ENCODE assay signal across 27 mouse cellular contexts in the genomic region with DNA sequence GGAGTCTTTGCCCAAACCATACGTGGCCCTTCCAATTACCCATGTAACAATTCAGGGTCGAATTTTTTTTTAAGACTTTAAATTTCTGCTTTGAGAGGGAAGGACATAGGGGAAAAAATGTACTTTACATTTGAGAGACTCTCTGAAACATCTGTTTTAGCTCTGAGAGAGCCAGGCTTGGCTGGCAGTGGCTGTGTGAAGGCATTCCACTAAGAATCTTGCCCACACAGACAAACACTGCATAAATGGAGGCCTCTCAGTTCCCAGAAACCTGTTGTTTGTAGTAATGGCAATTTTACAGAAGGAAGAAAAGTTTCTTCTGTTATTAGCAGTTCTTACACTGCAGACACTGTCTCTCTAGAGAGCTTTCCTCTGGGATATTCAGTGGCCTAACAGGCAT.
DNase-seq lines count a peak whose midpoint lies in the region; ATAC-seq lines count a peak whose summit lies in the region.
"Had no signal": no experiment of that assay in that cellular context is flagged by ENCODE, and none has a peak within 500 bp of the region (broad histone marks: within the 10 kb centered on the region; RNA-seq: fewer than 3 reads in every experiment).

No protein-coding gene starts in this region.

- 33% methylated on average over 2 of the region's 2 CpGs for WGBS in embryonic facial prominence, embryonic 15.5 days
- 38% methylated on average over 2 of the region's 2 CpGs for WGBS in liver, embryonic 12.5 days (ENCODE audit: insufficient replicate concordance)

- H3K9ac ChIP-seq in embryonic facial prominence, embryonic 15.5 days = no peak overlapping the region
- no peak overlapping the region for H3K9ac ChIP-seq in liver, embryonic 12.5 days
- H3K9ac ChIP-seq: forebrain, embryonic 15.5 days; hindbrain, embryonic 13.5 days; liver, embryonic 14.5 days; lung, embryonic 14.5 days; midbrain, embryonic 15.5 days had no signal

- H3K27me3 ChIP-seq in embryonic facial prominence, embryonic 15.5 days = no peaks in the 10 kb centered on the region
- H3K27me3 ChIP-seq in liver, embryonic 12.5 days (replicated peaks) = no peaks in the 10 kb centered on the region
- H3K27me3 ChIP-seq: forebrain, embryonic 15.5 days; hindbrain, embryonic 13.5 days; midbrain, embryonic 15.5 days had no signal

- H3K36me3 ChIP-seq in embryonic facial prominence, embryonic 15.5 days = no peaks in the 10 kb centered on the region
- no peaks in the 10 kb centered on the region for H3K36me3 ChIP-seq in liver, embryonic 12.5 days
- H3K36me3 ChIP-seq: forebrain, embryonic 15.5 days; hindbrain, embryonic 13.5 days; midbrain, embryonic 15.5 days had no signal

- no peak overlapping the region for H3K4me3 ChIP-seq in embryonic facial prominence, embryonic 15.5 days (replicated peaks)
- no peak overlapping the region for H3K4me3 ChIP-seq in liver, embryonic 12.5 days
- H3K4me3 ChIP-seq: forebrain, embryonic 15.5 days; hindbrain, embryonic 13.5 days; midbrain, embryonic 15.5 days had no signal

- no peak for ATAC-seq in embryonic facial prominence, embryonic 15.5 days (ENCODE audit: insufficient number of reproducible peaks, low FRiP score, low TSS enrichment, low read depth)
- no peak for ATAC-seq in liver, embryonic 12.5 days
- ATAC-seq: CD4-positive, CD25-positive, alpha-beta regulatory T cell, adult 4 months; forebrain, embryonic 15.5 days; intestine, embryonic 16.5 days; midbrain, embryonic 15.5 days had no signal

- H3K9me3 ChIP-seq in embryonic facial prominence, embryonic 15.5 days (replicated peaks) = no peaks in the 10 kb centered on the region
- no peaks in the 10 kb centered on the region for H3K9me3 ChIP-seq in liver, embryonic 12.5 days (replicated peaks)
- H3K9me3 ChIP-seq: forebrain, embryonic 15.5 days; hindbrain, embryonic 13.5 days; midbrain, embryonic 15.5 days had no signal

- no peaks in the 10 kb centered on the region; the same call in 1 of the 2 replicates for H3K4me1 ChIP-seq in embryonic facial prominence, embryonic 15.5 days
- H3K4me1 ChIP-seq in liver, embryonic 12.5 days = no peaks in the 10 kb centered on the region
- H3K4me1 ChIP-seq: hindbrain, embryonic 13.5 days; midbrain, embryonic 15.5 days had no signal

- H3K4me2 ChIP-seq in embryonic facial prominence, embryonic 15.5 days (replicated peaks) = no peak overlapping the region
- no peak overlapping the region for H3K4me2 ChIP-seq in liver, embryonic 12.5 days
- H3K4me2 ChIP-seq: forebrain, embryonic 15.5 days; heart, embryonic 11.5 days; hindbrain, embryonic 13.5 days; lung, embryonic 14.5 days; midbrain, embryonic 15.5 days had no signal

- peak overlapping the region; percentile 51 for H3K27ac ChIP-seq in embryonic facial prominence, embryonic 15.5 days (replicated peaks)
- no peak overlapping the region for H3K27ac ChIP-seq in liver, embryonic 12.5 days
- H3K27ac ChIP-seq: forebrain, embryonic 15.5 days; hindbrain, embryonic 13.5 days; kidney, postnatal 0 days; liver, embryonic 14.5 days; midbrain, embryonic 15.5 days had no signal

- intact Hi-C loops in left cerebral cortex, postnatal 36 days (cut with DNase I) = no loop called here
- intact Hi-C loops in left cerebral cortex, postnatal 4 days (cut with DNase I) = no loop called here

- peak; percentile 10 to 61 for DNase-seq in frontal cortex, adult 2 months (ENCODE audit: extremely low spot score in 1 of 2, low spot score in 1 of 2)
- DNase-seq in frontal cortex, postnatal 14 days (ENCODE audit: low spot score in 2 of 2) = no peak
- peak; percentile 21 to 38 for DNase-seq in left cerebral cortex, postnatal 36 days (ENCODE audit: low spot score in 2 of 2)
- DNase-seq in left cerebral cortex, postnatal 4 days = no peak
- peak; percentile 63 for DNase-seq in brain, adult 2 months (ENCODE audit: low read depth, low spot score)
- DNase-seq in layer of hippocampus, postnatal 25 days (ENCODE audit: extremely low spot score in 1 of 2, low spot score in 1 of 2) = no peak
- DNase-seq: adrenal gland, postnatal 14 days; cerebellum, adult 18-20 months; cerebellum, postnatal 10 days; gastrocnemius, postnatal 25 days; heart, adult 18-20 months; heart, postnatal 4 days; kidney, adult 8-10 months; kidney, postnatal 4 days; lung, embryonic 14.5 days; lung, postnatal 14 days; thymus, postnatal 4 days had no signal

Comparison
In these comparisons a context has a peak if more than half of its experiments do, and no peak if none do; other contexts are left out.
1. DNase-seq: peak in frontal cortex, adult 2 months (2 of 2), left cerebral cortex, postnatal 36 days (2 of 2) and brain, adult 2 months (single experiment); none in frontal cortex, postnatal 14 days (0 of 2), left cerebral cortex, postnatal 4 days (single experiment) and layer of hippocampus, postnatal 25 days (0 of 2).